Mouse (Mus musculus): ENCODE results near the gene Ppp1r36.
"Not testable (repeated sequence)": the region's sequence is repeated elsewhere in the genome, so short reads cannot be mapped to it uniquely, and the experiment has no call there.

The Ppp1r36 gene

DNA sequence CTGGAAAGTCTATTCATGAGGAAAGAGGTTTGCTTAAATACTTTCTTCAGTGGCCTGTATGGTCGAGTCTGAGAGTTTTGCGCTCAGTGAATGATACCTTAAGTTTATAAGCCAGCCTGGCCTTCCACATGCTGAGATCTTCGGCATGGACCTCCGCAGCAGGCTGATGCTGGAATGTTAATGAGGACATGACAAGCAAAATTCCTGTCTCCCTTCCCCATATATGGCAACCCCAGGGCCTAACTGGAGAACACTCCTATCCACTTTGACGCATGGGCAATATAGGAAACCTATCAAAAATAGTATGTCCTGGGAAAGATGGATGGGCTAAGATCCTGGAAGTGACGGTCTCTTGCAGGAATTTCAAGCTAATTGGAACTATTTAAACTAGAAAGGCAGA, 30.8 kb downstream of the Ppp1r36 start:
- no peak for DNase-seq (ENCODE audit: low read depth)

DNA sequence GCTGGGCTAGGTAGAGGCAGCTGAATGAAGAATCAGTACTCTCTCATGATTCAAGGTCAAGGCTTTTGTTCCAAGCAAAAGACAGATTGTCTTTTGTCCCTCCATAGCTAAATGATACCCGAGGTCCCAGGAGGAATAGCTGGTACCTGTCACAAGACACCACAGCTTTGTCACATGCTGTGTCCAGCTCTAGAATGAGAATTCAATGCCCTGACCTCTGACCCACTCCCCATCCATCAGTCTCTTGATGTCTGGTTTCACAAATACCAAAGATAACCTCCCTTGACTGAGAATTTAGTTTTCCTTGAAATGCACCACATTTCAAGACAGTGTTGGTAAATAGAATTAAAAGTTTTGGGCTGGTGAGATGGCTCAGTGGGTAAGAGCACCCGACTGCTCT, 34.9 kb downstream of the Ppp1r36 start:
- DNase-seq (ENCODE audit: low read depth): no peak

DNA sequence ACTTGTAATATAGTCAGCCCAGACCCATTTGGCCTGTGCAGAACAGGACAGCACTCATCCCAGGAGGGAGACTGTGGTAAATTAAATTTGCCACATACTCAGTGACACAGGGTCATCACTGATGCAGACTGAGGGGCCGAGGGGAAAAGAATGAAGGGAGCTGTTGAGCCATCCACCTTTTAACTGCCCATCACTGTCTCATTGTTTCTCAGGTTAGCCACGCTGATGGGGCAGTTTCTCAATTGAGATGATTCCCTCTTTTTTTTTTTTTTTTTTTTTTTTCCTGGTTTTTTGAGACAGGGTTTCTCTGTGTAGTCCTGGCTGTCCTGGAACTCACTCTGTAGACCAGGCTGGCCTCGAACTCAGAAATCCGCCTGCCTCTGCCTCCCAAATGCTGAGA, 41.1 kb downstream of the Ppp1r36 start:
- DNase-seq (ENCODE audit: low read depth): not testable (repeated sequence)

- no peak for DNase-seq (ENCODE audit: low read depth)
Observed at GRCm38 (mm10) chr12:76459032-76459431, 41.7 kb downstream of the Ppp1r36 start.

- DNase-seq (ENCODE audit: low read depth): no peak
Observed at GRCm38 (mm10) chr12:76463391-76463790, 46.1 kb downstream of the Ppp1r36 start.

GRCm38 (mm10) chr12:76464651-76465252, 47.4 kb downstream of the Ppp1r36 start:
- DNase-seq (ENCODE audit: low read depth): no peak

GRCm38 (mm10) chr12:76466651-76467050, 49.3 kb downstream of the Ppp1r36 start:
- no peak for DNase-seq (ENCODE audit: low read depth)

DNA sequence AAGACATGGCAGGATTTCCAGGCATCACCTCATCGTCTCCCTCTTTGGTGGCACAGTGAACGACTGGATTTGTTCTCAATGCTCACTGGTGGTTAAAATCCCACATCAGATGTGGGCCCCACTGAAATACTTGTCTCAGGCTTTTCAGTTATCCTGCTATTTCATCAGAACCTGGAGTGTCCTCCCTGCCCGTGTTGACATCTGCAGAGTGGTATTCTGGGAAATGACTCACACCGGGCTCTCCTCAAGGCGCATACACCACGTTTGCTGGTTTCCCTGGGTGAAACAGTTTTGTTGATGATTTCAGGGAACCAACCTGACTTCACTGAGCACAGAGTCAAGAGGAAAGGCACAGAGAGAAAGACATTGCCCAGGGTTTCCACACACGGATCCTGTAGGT, 49.9 kb downstream of the Ppp1r36 start:
- DNase-seq (ENCODE audit: low read depth): no peak

- DNase-seq (ENCODE audit: low read depth): peak; percentile 29
Observed at GRCm38 (mm10) chr12:76472046-76472445, 54.7 kb downstream of the Ppp1r36 start.

DNA sequence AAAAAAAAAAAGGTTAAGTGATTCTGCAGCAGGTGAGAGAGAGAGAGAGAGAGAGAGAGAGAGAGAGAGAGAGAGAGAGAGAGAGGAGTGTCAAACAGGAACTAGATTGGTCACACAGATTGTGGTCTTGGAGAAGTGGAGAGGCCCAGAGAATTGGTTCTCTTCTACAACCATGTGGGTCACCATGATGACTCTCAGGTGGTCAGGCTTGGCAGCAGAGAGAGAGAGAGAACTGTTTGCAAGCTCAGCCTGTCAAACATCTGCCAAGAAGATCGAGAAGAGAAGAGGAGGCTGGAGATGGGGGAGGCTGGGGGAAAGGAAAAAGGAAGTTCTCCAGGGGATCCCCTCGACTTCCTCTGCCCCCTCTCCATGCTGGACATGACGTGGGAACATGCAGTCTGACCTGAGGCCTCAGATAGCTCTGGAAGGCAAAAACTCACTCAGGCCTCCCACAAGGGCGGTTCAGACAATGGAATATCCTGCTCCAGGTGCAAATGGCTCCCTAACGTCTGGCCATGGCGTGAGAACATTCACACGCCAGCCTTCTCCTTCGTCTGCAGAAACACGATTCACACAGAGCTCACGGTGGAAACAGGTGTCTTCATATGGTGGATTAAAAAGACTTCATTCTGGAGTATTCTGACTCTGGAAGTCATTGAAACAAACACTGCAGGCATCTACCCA, 56.4 kb downstream of the Ppp1r36 start:
- no peak for DNase-seq (ENCODE audit: low read depth)

DNA sequence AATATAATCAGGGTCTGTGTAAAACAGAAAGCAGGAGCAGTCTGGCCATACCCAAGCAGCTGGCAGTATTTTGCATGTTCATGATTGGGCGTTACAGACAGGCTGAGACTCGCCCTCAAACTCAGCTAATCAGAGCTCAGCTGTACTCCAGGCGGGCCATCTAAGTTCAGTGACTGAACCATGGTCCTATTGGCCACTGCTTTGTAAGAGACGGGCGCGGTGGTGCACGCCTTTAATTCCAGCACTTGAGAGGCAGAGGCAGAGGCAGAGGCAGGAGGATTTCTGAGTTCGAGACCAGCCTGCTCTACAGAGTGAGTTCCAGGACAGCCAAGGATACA, 56.9 kb downstream of the Ppp1r36 start:
- DNase-seq (ENCODE audit: low read depth): no peak

GRCm38 (mm10) chr12:76474802-76475201, 57.5 kb downstream of the Ppp1r36 start:
- no peak for DNase-seq (ENCODE audit: low read depth)

GRCm38 (mm10) chr12:76476146-76476545, 58.8 kb downstream of the Ppp1r36 start:
- DNase-seq (ENCODE audit: low read depth): no peak

DNA sequence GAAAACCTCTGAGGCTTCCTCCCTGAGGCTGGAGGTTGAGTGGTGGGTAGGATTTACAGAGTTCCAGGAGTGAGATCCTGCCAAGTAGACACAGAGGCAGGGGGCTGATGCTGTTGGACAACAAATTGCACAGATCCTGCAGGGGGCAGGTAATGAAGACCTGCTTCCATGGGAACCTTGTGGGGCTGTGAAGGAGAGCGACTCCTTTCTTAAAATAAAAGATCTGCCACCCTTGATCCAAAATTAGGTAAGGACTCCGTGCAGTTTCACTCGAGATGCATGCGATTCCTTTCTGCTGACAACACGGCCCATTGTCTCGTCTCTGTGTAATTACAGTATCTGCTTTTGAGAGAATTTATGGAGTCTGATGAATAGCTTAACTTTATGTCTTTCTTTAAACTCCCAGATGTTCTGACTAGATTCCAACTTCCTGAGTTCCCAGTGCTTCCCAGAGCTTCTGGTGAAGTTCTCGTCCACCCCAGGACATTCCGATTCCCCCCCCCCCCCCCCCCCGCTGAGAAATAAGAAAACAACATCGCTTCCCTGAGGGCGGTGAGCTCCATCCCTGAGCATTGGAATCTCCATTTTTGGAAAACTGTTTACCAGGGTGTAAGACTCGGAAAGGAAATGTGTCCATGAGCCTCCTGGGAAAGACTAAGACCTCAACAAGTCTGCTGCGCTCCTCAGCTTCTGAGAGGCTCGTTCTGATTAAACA, 61.1 kb downstream of the Ppp1r36 start:
- DNase-seq (ENCODE audit: low read depth): no peak

DNA sequence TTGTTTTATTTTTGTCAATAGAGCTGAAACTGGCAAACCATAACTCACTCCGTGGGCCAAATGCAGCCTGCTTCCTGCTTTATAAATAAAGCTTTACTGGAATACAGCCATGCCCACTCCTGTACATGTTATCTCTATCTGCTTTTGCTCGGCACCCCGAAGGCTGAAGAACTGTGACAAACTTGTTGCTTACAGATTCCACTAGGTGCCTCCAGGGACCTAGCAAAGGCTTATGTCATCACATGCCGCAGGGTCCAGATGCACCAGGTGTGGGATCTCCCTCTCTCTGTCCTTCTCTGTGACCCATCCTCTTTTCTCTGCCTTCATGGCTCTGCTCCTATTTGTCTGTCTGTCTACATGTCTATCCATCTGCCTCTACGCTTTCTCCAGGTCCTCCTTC, 61.8 kb downstream of the Ppp1r36 start:
- DNase-seq (ENCODE audit: low read depth): no peak

GRCm38 (mm10) chr12:76479836-76480495, 62.6 kb downstream of the Ppp1r36 start:
- DNase-seq (ENCODE audit: low read depth): no peak

DNA sequence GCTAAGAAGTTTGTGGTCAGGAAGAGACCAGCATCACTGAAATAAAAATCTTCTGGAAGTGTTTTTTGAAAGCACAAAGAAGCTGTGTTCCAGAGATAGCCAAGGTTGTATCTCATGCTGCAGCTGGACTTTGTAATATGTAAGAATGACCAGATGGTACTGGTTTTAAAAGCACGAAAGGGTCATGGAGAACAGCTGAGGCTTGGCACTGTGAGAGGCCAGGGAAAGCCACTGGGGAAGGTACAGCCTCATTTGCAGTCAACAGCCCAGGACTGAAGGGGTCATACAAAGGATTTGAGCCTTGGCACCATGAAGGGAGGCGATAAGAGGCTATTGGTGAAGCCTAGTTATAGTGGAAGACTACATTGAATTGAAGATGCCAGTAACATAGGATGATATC, 65.1 kb downstream of the Ppp1r36 start:
- DNase-seq (ENCODE audit: low read depth): no peak

DNA sequence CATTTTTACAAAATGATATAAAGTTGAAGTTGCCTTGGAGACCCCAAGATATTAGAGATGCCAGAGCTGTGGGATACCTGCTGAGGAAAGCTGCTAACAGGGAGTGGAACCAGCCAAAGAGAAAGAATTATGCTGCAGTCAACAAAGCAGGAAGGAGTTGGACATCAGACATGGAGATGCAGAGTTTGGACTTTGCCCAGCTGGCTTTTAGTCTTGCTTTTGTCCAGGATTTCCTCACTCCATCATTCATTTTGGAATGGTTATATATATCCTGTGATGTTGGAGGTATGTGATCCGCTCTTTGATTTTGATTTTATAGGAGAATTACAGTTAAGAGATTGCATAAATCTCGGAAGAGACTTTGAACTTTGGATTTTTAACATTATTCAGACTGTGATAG, 65.6 kb downstream of the Ppp1r36 start:
- DNase-seq (ENCODE audit: low read depth): no peak

DNA sequence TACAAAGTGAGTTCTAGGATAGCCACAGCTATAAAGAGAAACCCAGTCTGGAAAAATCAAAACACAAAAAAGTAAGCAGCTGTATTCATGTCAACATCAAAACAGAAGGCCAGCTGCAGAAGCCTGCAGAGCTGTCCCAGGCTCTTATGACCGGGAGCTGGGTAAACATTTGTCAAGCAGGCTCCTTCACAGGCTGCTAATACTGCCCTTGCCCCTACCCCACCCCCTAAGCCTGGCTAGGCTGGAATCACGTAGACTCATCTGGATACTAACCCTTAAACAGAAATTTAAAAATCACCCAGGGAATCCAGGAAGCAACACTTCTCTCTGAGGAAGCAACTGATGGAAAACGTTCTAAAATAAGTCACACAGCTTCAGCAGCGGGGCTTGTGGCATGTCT, 67.5 kb downstream of the Ppp1r36 start:
- DNase-seq (ENCODE audit: low read depth): no peak

DNA sequence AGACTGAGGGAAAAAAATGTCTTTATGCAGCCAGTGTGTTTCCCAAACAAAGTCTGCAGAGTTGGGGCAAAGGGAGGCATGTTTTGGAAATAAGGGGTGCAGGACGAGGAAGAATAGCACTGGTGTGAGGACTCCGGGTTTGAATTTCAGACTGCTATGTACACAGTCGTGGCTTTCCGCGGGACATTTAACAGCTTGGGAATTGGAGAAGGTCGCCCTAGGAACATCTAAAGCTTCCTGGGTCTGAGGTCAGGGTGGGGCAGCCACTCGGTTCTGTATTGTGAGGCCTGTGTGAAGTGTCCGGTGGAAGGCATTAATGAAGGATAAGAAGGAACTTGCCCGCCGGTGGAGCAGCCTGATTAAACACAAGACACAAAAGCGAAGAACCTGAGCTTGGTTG, 68.0 kb downstream of the Ppp1r36 start:
- no peak for DNase-seq (ENCODE audit: low read depth)

DNA sequence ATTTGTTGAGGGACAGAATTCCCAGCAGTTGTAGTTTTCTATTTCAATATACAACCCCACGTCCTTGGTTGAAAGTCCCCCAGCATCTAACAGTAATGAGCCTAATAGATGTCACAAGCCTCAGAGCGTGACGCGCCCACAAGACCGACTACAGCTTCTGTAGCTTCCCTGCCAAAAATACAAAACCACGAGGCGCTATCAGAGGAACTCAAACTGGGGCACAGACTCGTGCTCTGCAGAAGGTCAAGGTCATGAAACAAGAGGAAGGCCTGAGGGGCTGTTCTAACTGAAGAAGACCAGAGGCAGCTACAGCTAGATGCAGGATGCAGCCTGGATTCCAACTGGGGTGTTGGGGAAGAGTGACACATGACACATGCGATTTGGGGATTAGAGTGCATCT, 69.6 kb downstream of the Ppp1r36 start:
- DNase-seq (ENCODE audit: low read depth): no peak
